Mouse (Mus musculus) neural tube, embryonic 14.5 days (tissue): ENCODE measurements at regions not wholly inside any gene's neighbourhood (a gene's known extent, or its start where the extent isn't known, plus 50 kb on each side); places are given as distances from the start of the nearest gene placed in this dataset.

Experiments used
- ATAC-seq: fragments of 200-750 bp; cut with Nextera tagmentation; 2 replicates; pipeline ENCODE4 v1.8.0; 2017; ENCODE audit warnings: low read depth, mild to moderate bottlenecking, moderate TSS enrichment, moderate library complexity
- H3K27ac ChIP-seq: fragments of 300-500 bp; sonication (generic); 2 replicates; pipeline ENCODE4 v1.5.1; 2014; ENCODE audit warnings: low read depth, mild to moderate bottlenecking, control low read depth, low read length, moderate library complexity, mixed read lengths
- H3K27me3 ChIP-seq: fragments of 300-500 bp; sonication (generic); 2 replicates; pipeline ENCODE4 v1.6.1; 2014; ENCODE audit warnings: low read length; ENCODE audit not compliant: control insufficient read depth, insufficient read depth
- H3K36me3 ChIP-seq: fragments of 300-500 bp; sonication (generic); 2 replicates; pipeline ENCODE4 v1.6.1; 2014; ENCODE audit warnings: low read length, mixed read lengths; ENCODE audit not compliant: control insufficient read depth, insufficient read depth
- H3K4me1 ChIP-seq: fragments of 300-500 bp; sonication (generic); 2 replicates; pipeline ENCODE4 v1.6.1; 2014; ENCODE audit warnings: low read length; ENCODE audit not compliant: control insufficient read depth, insufficient read depth
- H3K4me2 ChIP-seq: fragments of 300-500 bp; sonication (generic); 2 replicates; pipeline ENCODE4 v1.6.1; 2014; ENCODE audit warnings: mild to moderate bottlenecking, low read depth, low read length, control low read depth
- H3K4me3 ChIP-seq: fragments of 300-500 bp; sonication (generic); 2 replicates; pipeline ENCODE4 v1.5.1; 2014; ENCODE audit warnings: low read depth, low read length, control low read depth, mixed read lengths
- H3K9ac ChIP-seq: fragments of 300-500 bp; sonication (generic); replicated peaks from 2 replicates; pipeline ENCODE4 v1.6.1; 2014; ENCODE audit warnings: low read depth, mild to moderate bottlenecking, control low read depth, low read length, mixed read lengths
- H3K9me3 ChIP-seq: fragments of 300-500 bp; sonication (generic); 2 replicates; pipeline ENCODE4 v1.6.1; 2016; ENCODE audit warnings: low read length; ENCODE audit not compliant: control insufficient read depth
- WGBS: fragments of 180-500 bp; shearing (Covaris S2); extraction: QIAGEN DNeasy Blood & Tissue Kit; methylation state at CpG from one replicate; pipeline ENCODE4 v1.1.7; 2014; 5-methylcytosine and 5-hydroxymethylcytosine counted together

- peak; percentile 66 for ATAC-seq
- Histone ChIP-seq H3K9me3 (no peaks in the 10 kb centered on the region), H3K27ac (no peak overlapping the region), H3K36me3 (no peaks in the 10 kb centered on the region), H3K4me2 (no peak overlapping the region), H3K9ac (no peak overlapping the region), H3K4me3 (no peak overlapping the region), H3K4me1 (peaks cover 3% of the 10 kb centered on the region; the same call in 1 of the 2 replicates), H3K27me3 (no peaks in the 10 kb centered on the region)
- 30% methylated on average over 5 of the region's 5 CpGs for WGBS
Observed at GRCm38 (mm10) chr14:76220952-76221351, 110.3 kb downstream of the Nufip1 start.

GRCm38 (mm10) chr14:76221617-76222319, 111.1 kb downstream of the Nufip1 start:
- Histone ChIP-seq H3K4me2 (no peak overlapping the region), H3K27ac (no peak overlapping the region), H3K9me3 (no peaks in the 10 kb centered on the region), H3K27me3 (no peaks in the 10 kb centered on the region), H3K4me3 (no peak overlapping the region), H3K4me1 (peaks cover 3% of the 10 kb centered on the region; the same call in 1 of the 2 replicates), H3K9ac (no peak overlapping the region), H3K36me3 (no peaks in the 10 kb centered on the region)
- ATAC-seq: no peak
- WGBS: 33% methylated on average over 10 of the region's 10 CpGs

- ATAC-seq: no peak
- H3K9ac ChIP-seq: no peak overlapping the region
- H3K4me2 ChIP-seq: no peak overlapping the region
- no peaks in the 10 kb centered on the region for H3K36me3 ChIP-seq
- H3K4me1 ChIP-seq: peaks cover 3% of the 10 kb centered on the region; the same call in 1 of the 2 replicates
- no peaks in the 10 kb centered on the region for H3K27me3 ChIP-seq
- 86% methylated on average over 1 of the region's 1 CpGs for WGBS
- no peak overlapping the region for H3K27ac ChIP-seq
- H3K4me3 ChIP-seq: no peak overlapping the region
- H3K9me3 ChIP-seq: no peaks in the 10 kb centered on the region
Observed at GRCm38 (mm10) chr14:76222320-76222626, 111.6 kb downstream of the Nufip1 start.

GRCm38 (mm10) chr14:76223036-76223650, 112.5 kb downstream of the Nufip1 start:
- H3K27me3 ChIP-seq: no peaks in the 10 kb centered on the region
- no peak for ATAC-seq
- H3K27ac ChIP-seq: no peak overlapping the region
- no peak overlapping the region for H3K9ac ChIP-seq
- H3K36me3 ChIP-seq: no peaks in the 10 kb centered on the region
- 82% methylated on average over 8 of the region's 8 CpGs for WGBS
- H3K4me2 ChIP-seq: no peak overlapping the region
- no peak overlapping the region for H3K4me3 ChIP-seq
- no peaks in the 10 kb centered on the region for H3K9me3 ChIP-seq
- peaks cover 3% of the 10 kb centered on the region; the same call in 1 of the 2 replicates for H3K4me1 ChIP-seq

GRCm38 (mm10) chr14:76223903-76224302, 113.2 kb downstream of the Nufip1 start:
- Histone ChIP-seq H3K27me3 (no peaks in the 10 kb centered on the region), H3K36me3 (no peaks in the 10 kb centered on the region), H3K4me3 (no peak overlapping the region), H3K9me3 (no peaks in the 10 kb centered on the region), H3K4me1 (peaks cover 3% of the 10 kb centered on the region; the same call in 1 of the 2 replicates), H3K9ac (no peak overlapping the region), H3K4me2 (no peak overlapping the region), H3K27ac (no peak overlapping the region)
- WGBS: 88% methylated on average over 2 of the region's 2 CpGs
- ATAC-seq: no peak

GRCm38 (mm10) chr14:76225532-76225931, 114.8 kb downstream of the Nufip1 start:
- H3K27me3 ChIP-seq: no peaks in the 10 kb centered on the region
- H3K4me3 ChIP-seq: no peak overlapping the region
- no peak for ATAC-seq
- H3K4me2 ChIP-seq: no peak overlapping the region
- 67% methylated on average over 12 of the region's 12 CpGs for WGBS
- no peaks in the 10 kb centered on the region for H3K9me3 ChIP-seq
- H3K4me1 ChIP-seq: peaks cover 3% of the 10 kb centered on the region; the same call in 1 of the 2 replicates
- no peaks in the 10 kb centered on the region for H3K36me3 ChIP-seq
- no peak overlapping the region for H3K9ac ChIP-seq
- no peak overlapping the region for H3K27ac ChIP-seq

- H3K27ac ChIP-seq: no peak overlapping the region
- no peak overlapping the region for H3K4me2 ChIP-seq
- no peak overlapping the region for H3K4me3 ChIP-seq
- no peaks in the 10 kb centered on the region for H3K27me3 ChIP-seq
- H3K9me3 ChIP-seq: no peaks in the 10 kb centered on the region
- 84% methylated on average over 4 of the region's 4 CpGs for WGBS
- no peak for ATAC-seq
- H3K4me1 ChIP-seq: no peaks in the 10 kb centered on the region
- H3K9ac ChIP-seq: no peak overlapping the region
- H3K36me3 ChIP-seq: no peaks in the 10 kb centered on the region
Observed at GRCm38 (mm10) chr14:76226621-76227297, 116.1 kb downstream of the Nufip1 start.

- Histone ChIP-seq H3K4me3 (no peak overlapping the region), H3K27ac (no peak overlapping the region), H3K9ac (no peak overlapping the region), H3K4me2 (no peak overlapping the region), H3K9me3 (no peaks in the 10 kb centered on the region), H3K4me1 (no peaks in the 10 kb centered on the region), H3K36me3 (no peaks in the 10 kb centered on the region), H3K27me3 (no peaks in the 10 kb centered on the region)
- 57% methylated on average over 9 of the region's 9 CpGs for WGBS
- no peak for ATAC-seq
Observed at GRCm38 (mm10) chr14:76228968-76229555, 118.4 kb downstream of the Nufip1 start.
